Mouse (Mus musculus): ENCODE data around the gene Prnp.
A peak's percentile ranks its signal among the peaks of the same experiment; 100 is the strongest.

Prnp gene

DNA sequence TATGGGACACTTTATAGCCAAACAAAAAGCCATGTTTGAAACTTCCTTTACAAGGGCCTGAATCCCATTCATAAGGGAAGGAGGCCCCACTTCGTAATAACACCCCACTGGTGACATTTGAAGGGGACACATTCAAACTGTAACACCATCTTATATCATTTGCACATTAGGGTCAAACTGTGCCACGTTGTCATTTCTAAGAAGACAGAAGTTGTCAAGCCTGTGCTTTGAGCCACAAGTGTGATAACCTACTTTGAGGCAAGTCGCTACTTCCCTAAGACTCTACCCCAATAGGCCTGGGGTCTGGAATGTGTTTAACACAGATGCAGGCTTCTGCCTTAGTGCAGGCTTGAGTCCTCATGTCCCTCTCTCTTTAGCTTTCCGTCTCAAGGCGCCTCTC, 2.4 kb upstream of the Prnp start:
- no peak for DNase-seq

DNA sequence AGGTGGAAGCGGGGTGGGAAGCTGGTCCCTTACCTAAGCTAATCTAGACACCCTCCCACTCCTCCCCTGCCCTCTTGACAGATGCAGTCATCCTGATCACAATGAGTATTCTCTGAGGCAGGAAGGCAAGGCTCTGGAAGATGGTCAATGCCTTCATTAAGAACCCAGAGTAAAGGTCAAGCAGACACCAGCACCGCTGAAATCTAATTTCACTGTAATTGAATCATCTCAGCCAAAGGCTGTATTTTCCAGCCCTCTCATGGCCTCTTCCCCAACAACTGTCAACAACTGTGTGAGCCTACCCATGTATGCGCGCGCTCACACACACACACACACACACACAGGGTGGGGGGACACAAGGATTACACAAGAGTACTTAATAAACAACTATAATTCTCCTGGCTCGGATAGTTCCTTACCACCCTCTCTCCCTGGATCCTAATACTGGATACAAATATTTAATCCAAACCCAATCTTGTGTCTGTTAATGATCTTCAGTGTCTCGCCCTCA, 1.3 kb upstream of the Prnp start:
- no peak for DNase-seq

DNA sequence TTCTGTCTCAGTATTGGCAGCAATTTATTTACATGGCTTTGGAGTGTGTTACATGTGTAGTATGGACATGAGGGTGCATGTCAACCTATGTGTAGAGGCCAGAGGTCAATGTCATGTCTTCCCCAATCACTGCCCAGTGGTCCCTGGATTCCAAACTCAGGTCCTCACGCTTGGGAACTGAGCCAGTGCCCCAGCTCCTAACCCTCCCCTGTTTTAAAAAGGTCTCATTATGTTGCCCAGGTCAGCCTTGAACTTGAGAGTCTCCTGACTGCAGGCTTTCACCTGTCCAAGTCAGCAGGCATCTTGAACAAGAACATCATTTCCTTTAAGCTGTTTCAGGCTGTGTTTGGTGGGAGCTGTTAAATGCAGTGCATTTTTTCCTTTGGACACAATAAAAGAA, 822 bp upstream of the Prnp start:
- peak; percentile 34 for DNase-seq

DNA sequence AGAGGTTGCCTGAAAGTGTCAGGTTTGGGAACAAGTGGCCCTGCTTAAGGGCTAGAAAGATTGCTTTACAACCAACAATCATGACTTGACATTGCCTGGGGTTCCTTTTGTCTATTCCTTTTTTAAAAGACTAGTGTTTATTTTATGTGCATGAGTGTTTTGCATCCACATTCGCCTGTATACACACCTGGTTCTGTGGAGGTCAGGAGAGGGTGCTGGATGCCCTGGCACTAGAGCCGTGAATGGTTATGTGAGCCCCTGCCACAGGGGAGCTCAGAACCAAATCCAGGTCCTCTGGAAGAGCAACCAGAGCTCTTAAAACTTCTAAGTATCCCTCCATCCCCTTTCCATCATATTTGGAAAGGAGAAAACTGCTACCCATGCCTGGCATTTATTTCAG, 1.1 kb downstream of the Prnp start:
- no peak for DNase-seq

DNA sequence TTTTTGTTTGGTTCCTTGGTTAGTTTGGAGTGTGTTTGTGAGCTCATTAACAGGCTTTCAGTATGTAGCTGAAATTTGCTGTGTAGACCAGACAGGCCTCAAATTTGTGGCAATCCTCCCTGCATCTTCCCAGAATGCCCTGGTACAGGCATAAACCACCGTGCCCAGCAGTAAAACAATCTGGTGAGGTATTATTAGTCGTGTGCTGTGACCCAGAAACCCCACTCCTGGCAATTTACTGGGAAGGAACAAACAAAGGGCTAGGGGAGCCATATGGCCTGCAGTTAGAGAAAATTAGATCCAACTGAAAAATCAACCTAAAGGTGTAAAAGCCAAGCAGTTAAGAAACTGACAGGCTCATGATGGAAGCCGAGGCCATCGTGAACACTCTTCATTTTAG, 1.6 kb downstream of the Prnp start:
- peak; percentile 65 for DNase-seq

DNA sequence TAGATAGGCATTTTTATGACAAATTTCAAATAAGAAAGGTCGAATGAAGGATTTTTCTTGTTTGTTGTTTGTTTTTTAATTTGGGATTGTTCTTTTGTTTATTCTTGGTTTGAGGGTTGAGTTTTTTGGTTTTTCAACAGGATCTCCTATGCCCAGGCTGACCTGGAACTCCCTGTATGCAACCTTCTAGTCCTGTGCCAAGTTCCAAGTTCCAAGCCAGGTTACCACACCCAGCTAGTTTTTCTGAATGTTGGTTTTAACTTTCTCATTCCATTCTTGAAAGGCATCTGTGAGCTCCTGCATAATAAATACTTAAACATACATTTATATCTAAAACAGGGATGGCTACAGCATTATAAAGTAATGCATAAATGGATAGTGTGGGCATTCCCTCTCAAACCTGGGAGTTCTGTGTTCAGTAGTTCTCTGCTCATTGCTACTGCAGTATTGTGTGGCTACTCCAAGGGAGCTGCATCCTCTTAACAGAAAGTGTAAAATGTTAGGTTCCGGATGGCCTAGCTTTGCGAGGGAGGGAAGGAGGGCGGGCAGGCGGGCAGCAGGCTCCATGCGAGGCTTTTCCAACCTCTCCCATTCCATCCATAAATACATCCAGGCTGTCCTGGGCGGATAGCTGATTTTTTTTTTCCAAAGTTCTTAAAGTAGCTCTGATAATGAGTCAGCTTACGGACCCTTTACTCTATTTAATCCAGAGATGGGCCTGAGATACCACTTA, 3.0 kb downstream of the Prnp start:
- no peak for DNase-seq

DNA sequence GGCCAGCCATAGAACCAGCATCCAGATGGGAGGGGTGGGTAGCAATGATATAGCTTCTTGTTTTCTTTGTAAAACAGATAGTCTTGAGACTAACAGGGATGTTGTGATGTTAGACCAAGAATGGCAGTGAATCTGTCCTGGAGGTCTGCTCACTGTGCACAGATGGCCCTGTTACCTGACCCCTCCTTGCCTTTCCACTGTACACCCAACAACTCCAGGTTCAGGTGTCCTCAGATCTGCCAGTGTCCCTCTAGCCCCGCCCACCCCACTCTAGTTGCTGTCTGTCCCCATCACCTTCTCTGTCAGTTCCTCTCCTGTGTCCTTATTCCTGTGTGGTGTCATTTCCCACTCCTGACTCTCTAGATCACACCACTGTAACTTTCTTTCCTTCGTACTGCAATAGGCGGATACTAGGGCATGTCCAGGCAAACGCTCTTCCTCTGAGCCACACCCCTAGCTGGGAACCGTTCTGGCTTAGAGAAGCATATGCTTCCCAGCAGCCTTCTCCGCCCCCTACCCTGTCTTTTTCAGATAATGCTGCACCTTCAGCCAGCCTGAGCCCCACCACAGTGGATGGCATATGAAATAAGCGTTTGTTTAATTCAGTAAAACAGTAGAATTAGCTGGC, 22.7 kb downstream of the Prnp start:
- no peak for DNase-seq

DNA sequence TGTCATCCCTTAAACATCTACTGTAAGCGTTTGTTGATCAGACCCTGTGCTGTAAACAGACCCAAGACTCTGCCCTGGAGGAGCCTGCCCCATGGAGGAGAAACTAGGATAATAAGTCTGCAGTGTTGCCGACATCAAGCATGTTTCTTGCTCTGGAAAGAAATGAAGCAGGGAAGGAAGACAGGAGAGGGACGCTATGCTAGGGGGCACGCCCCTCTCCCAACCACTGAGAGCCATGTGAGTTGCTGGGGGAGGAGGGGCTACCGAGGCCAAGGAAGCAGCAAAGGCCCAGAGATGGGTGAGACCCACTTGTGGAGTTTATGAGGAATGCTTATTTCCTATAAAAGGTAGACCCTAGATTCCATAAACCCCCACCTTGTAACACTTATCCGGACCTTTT, 23.3 kb downstream of the Prnp start:
- DNase-seq = no peak

DNA sequence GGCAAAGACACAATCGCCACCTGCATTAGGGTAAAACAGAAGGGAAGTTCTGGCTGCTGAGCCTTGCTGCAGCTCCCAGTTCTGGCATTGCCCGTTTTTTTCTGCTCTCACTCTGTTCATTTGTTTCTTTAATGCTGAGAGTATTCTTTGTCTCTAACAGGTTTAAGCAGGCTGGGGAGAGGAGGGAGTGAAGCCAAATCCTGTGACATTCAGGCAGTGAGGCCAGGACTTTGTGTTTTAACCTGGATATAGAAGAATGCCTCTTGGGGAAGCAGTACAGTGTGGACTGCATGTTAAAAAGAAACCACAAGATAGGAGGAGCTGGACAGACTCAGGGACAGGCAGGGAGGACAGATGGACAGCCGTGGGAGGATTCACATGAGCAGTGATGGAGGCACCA, 23.9 kb downstream of the Prnp start:
- DNase-seq = no peak

DNA sequence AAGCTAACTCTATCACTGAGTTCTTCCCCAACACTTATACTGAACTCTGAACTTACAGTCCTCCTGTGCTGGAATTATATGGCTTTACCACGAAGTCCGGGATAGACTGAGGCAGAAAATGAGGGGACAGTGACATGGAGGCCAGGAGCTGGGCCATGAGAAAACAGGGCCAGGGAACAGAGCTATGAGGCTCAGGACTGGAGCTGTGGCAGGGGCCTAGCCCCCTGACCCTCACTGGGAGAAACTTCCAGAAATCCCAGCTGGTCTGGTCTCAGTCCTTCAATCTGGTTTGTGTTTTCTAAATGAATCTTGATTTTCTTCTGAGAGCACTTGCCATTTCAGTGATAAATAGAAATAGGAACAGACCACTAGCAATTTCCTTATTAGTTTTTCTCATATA, 24.5 kb downstream of the Prnp start:
- no peak for DNase-seq

DNA sequence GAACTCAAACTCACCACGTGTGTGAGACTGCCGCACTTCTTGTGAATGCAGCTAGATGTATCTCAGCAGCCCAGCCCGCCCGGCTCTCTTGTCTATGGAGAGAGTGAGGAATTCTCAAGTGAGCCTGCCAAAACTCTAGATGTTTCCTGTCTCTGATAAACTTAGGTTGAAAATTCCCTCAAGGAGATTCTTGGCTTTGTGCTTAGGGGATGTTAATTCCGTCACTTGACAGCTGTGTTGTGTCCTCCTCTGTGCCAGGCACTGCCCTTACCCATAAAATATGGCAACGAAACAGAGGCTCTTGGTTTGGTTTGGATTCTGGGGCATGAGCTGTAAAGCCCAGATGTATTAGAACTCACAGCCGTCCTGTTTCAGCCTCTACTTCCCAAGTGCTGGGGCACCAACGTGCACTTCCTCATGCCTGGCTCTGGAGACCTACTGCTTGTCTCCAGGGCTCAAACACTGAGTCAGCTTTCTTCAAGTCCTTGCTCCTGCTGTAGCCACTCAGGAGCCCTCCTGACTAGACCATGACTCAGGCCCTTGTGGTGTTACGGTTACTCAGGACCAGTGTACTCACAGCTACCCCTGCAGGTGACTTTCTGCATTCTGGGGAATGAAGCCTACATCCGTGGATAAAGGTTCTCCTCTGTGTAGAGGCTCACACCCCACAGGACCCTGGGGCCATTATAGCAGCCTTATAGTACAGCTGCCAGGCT, 25.8 kb downstream of the Prnp start:
- no peak for DNase-seq

DNA sequence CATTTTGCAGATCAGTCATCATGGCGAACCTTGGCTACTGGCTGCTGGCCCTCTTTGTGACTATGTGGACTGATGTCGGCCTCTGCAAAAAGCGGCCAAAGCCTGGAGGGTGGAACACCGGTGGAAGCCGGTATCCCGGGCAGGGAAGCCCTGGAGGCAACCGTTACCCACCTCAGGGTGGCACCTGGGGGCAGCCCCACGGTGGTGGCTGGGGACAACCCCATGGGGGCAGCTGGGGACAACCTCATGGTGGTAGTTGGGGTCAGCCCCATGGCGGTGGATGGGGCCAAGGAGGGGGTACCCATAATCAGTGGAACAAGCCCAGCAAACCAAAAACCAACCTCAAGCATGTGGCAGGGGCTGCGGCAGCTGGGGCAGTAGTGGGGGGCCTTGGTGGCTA, 26.7 kb downstream of the Prnp start:
- DNase-seq = no peak

DNA sequence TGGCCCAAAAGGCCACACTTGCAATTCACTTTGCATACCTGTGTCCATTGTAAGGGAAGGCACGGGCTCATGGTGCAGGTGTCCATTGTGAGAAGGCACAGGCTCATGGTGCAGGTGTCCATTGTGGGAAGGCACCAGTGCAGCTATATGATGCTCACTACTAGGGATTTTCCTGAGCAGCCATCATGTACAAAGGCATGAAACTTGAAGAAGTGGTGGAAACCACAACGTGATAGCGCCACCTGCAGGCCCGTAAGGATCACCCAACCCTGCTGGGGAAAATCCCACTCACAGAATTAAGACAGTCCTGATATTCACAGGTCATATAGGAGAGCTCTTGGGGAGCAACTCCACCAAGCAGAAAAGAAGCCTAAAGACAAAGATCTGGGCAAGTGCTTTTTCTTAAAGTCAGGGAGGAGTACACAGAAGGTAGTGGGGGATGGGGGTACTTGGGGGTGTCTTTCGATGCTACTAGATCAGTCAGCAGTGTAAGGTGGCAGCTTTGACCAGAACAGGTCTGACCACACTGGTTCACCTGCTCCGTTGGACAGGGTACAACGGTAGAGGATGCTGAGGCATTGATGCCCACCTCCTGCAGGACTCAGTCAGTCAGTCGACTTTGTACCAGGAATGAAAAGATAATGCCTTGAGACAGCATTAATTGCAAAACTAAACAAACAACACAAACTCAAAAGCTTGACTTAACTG, 29.8 kb downstream of the Prnp start:
- DNase-seq = peak; percentile 58

DNA sequence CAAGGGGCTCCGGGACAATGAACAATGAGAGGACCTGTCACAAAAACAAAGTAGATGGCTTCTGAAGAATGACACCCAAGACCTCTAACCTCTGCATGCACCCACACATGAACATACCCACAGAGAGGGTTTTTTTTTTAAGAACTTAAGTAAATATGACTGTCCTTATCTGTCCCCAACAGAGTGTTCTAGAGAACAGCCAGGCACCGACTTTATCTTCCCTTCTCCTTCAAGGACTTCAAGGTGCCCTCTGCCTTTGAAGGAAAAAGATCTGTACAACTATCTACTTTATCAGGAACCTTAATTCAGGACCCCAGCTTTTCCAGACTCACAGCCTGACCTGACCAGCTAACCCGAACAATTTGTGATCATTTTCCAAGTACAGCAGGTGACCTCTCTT, 30.8 kb downstream of the Prnp start:
- DNase-seq = no peak

DNA sequence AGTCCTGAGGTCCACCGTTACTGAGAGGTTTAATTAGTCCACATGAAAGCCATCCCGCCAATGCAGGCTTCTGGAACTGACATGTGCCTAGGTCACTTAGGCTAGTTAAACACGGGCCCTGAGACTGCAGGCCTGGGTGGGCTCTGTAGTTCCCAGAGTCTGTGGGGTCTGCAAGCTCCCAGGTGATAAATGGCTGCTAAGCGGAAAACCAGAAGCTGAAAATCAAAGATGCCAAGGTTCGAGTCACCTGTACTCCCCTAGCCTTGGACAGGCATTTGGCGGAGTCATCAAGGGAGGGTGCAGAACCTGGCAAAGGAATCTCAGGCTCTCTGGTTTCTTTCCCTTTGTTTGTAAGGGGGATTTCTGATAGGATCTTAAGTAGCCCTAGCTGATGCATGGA, 31.8 kb downstream of the Prnp start:
- no peak for DNase-seq

DNA sequence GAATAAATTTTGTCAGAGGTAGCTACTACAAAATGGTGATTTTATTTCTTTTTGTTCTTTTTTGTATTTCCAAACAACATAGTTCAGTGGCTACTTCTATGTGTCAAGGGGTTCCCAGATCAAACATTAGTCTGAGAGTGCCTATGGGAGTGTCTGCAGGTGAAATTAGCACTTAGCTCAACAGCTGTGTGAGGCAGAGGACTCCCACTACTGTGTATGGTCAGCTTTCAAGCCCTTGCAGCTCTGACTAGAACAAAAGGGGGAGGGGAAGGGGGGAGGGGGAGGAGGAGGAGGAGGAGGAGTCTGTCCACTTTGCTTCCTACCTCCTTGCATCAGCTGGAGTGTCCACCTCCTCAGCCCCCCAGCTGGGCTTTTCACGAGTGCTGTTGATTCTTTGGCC, 34.6 kb downstream of the Prnp start:
- no peak for DNase-seq

DNA sequence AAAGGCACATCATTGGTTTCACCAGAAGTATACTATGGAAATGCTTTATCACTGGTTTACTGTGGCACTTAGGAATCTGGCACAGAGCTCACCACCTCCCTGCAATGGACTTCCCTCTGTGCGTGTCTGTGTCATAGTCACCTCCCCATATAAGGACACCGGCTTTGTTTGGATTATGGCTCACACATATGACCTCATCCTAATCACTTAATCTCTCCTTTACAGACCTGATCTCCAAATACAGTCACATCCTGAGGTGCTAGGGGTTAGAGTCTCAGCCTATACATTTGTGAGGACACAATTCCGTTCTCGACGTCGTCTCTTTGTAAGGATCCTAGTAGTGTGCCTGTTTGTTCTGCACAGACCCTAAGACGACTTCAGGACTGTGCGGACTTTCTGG, 35.5 kb downstream of the Prnp start:
- DNase-seq = no peak

DNA sequence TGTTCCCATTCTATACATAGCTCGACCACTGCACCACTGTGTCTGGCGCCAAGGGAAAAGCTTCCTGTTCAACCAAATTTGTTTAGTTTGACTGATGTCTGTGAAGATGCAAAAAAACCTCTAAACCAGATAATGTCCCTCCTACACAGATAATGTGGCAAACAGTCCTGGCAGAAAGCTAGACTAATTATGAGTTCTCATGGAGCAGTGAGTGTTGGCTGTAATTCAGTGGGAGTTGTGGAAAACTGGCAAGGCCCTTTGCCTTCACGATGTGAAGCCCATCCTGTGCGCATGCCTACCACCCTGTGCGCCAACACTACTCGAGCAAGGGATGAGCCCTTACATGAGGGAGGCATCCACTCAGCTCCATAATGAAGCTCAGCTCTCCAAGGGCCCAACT, 36.0 kb downstream of the Prnp start:
- DNase-seq = no peak

DNA sequence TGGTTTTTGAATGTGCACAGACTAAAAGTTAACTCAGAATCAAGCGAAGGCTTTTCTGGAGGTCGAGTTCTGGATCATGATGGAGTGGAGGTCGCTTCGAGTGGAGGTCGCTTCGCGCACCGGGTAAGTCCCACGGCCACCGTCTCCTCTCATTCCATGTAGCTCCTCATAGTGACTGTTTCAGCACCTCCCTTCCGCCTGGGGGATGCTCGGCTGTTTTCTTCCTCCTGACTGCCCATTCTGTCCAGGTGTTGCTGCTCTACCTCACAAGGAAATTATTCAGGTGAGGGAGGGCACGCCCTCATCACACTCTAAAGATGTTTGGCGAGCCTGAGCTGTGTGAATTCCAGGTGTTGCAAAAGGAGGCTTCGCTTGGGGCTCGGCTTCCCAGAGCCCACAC, 36.6 kb downstream of the Prnp start:
- DNase-seq = no peak

DNA sequence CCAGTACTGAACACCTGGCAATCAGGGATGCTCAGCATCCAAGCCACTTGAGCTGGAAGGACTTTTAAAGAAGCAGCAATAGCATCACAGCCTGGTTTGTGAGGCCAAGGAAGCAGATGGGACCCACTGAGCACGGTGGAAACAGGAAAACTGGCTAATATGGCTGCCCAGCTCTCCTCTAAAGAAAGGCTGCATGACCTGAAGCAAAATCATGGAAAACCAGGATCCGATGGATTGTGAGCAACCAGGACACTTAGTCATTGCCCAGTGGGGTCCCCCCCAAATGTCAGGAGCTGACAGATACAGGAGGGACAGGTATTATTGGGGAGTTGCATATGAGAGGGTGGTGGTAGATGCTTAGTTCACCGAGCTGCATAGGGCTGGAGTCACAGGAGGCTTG, 38.4 kb downstream of the Prnp start:
- no peak for DNase-seq

DNA sequence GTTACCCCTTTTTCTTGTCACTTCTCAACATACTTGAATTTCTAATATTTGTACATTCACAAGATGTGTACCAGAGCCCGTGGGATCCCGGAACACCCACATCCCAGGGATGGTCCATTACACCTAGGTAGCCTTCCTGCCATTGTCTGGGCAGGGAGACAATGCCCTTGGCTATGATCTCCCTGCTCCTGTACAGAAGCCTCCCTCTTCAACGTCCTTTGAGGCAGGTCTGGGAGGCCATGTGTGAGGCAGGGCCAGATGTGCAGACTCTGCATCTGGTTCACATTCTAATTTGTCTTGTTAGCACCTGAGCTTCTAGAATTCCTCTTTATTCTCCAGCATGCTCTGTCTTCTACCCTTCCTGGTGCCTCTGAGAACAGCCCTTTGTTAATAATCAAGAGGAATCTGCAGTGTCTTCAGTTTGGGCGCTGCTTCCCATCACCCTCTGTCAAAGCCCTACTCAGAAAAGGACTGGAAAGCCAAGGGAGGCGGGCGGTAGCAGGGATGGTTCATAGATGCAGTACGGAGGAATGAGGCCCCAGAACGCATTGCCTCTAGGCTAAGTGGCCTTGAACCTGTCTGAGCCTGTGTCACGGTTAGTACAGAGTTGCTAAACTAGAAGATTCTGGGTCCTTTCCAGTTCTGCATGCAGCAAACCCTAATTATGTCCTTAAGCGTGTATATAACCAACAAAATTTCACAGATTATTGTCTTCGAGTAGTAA, 39.4 kb downstream of the Prnp start:
- no peak for DNase-seq

DNA sequence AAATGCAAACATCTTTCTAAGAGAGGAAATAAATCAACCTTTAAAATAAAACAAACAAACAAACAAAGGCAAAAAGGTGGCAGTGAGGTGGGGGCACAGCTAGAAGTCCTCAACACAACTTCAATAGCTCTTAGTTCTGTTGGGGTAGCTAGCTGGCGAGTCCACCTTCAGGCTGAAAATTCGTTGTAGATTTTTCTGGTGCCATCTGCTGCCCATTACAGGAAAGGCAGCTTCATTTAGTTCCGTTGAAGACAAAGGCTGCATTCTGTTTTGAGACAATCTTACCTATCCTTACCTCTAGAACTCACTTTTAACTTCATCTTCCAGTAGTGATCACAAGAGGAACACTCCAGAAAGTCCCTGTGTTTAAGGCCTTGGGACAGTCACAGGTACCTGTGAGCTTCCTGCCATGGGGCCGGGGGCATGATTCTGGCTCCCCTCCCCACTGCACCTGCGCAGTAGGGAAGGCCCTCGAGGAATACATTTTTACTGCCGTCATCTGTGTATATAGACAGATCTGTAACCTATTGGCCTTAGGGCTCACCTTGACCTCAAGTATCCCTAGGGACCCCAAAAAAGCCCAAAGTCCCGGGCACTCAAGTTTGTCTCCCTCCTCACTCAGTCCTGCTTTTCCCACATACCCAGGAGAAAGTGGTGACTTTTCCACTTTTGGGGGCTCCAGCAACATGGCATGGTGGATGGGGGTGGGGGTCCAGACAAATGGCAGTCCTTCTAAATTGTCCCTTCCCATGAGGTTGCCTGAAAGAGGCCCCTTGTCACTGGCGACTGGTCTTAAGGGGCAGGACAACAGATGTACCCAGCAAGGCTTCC, 40.3 kb downstream of the Prnp start:
- peak; percentile 54 for DNase-seq

Data from cerebellum, adult 8-10 months (tissue).